Mouse (Mus musculus) megakaryocyte, embryonic 14.5 days (primary cell): ENCODE measurements around the gene Serpina6. TPM values are rescaled to one million over a fixed set of nuclear protein-coding genes. Genes with fewer than 3 reads are reported as not detected.

Experiments
- H3K27me3 ChIP-seq: replicated peaks from 2 replicates; pipeline ENCODE3; 2012; ENCODE audit warnings: inconsistent platforms
- H3K36me3 ChIP-seq: replicated peaks from 2 replicates; pipeline ENCODE3; 2012; ENCODE audit warnings: low read length, inconsistent platforms, mixed read lengths
- H3K4me1 ChIP-seq: 2 replicates; pipeline ENCODE4 v1.6.1; 2012; ENCODE audit warnings: inconsistent platforms
- H3K4me3 ChIP-seq: replicated peaks from 2 replicates; pipeline ENCODE3; 2012; ENCODE audit warnings: moderate library complexity, mild to moderate bottlenecking, inconsistent platforms
- H3K9me3 ChIP-seq: 2 replicates; pipeline ENCODE4 v1.6.1; 2012; ENCODE audit warnings: inconsistent platforms
- FLI1 ChIP-seq: IDR thresholded peaks from 2 replicates; pipeline ENCODE4 v1.6.1; 2012; ENCODE audit warnings: low read length, inconsistent platforms, mixed read lengths
- GATA1 ChIP-seq: IDR thresholded peaks from 3 replicates; pipeline ENCODE4 v1.6.1; 2012; ENCODE audit warnings: mixed read lengths, low read length, inconsistent platforms, borderline replicate concordance
- polyA plus RNA-seq: library from polyadenylated mRNA; stranded (reverse); fragments of >175 nt; gene quantifications from 2 replicates; pipeline ENCODE4 v1.2.3, GENCODE M21; 2012; ENCODE audit warnings: low replicate concordance; ENCODE audit not compliant: insufficient read depth

Serpina6 gene
- polyA plus RNA-seq, 1 experiment = not detected

DNA sequence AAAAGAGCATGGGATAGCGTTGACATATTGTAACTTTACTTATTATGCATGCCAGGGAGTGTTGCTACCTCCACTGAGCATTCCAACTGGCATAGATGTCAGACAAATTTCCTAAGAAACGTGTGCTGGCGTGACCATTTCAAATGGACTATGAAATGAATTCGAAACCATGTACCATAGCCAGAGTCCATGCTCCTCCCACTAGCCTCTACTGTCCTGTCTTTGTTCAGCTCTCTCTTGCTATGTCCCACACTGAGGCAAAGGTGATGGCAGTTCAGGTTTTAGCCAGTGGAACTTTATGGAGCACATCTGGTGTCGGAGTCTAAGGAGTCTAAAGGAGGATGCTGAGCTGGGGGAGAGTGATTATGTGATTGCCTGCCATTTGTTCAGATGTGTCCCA lies 3.1 kb upstream of the Serpina6 start:
- no peak for TF ChIP-seq FLI1
- TF ChIP-seq GATA1 = no peak
- Histone ChIP-seq H3K4me3 (no peak overlapping the region), H3K9me3 (peaks cover 8% of the 10 kb centered on the region; the same call in 1 of the 2 replicates), H3K36me3 (no peaks in the 10 kb centered on the region), H3K4me1 (no peaks in the 10 kb centered on the region), H3K27me3 (no peaks in the 10 kb centered on the region)

DNA sequence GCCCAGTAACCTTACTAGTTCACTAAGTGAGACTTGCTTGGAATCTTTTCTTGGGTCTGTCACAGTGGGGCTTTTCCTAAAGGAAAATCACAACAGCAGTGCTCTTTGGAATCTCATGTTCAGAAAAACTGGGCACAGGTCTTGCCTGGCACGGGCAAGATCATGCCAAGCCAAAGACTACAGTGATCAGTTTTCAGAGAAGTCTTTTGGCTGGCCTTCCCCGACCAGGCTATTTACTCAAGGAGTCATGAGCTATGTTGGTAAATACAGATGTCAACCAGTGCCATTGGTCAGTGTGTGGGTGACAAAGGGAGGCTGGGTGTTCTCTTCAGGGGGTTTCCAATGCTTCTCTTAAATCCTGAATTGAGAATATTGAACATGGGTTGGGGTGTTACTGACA lies 2.2 kb upstream of the Serpina6 start:
- Histone ChIP-seq H3K27me3 (no peaks in the 10 kb centered on the region), H3K4me3 (no peak overlapping the region), H3K4me1 (no peaks in the 10 kb centered on the region), H3K9me3 (peaks cover 8% of the 10 kb centered on the region; the same call in 1 of the 2 replicates), H3K36me3 (no peaks in the 10 kb centered on the region)
- TF ChIP-seq FLI1 = no peak
- no peak for TF ChIP-seq GATA1

DNA sequence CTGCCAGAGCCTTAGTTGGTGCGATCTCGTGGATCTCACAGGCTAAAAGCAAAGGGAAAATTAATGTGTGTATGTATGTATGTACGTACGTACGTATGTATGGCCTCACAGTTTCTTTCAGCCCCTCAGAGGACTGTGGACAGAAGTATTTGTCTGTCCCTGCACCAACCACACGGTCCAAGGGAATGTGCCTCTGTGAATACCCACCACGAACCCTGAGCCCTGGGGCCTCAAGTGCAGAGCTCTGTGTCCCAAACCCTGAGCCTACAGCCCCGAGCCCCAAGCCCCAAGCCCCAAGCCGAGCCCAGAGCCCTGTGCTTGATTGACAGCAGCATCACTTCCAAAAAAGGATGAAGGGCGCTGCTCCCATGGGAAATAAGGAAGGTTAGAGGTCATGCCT lies 979 bp upstream of the Serpina6 start:
- H3K4me1 ChIP-seq = no peaks in the 10 kb centered on the region
- H3K9me3 ChIP-seq = peaks cover 8% of the 10 kb centered on the region; the same call in 1 of the 2 replicates
- no peaks in the 10 kb centered on the region for H3K36me3 ChIP-seq
- no peaks in the 10 kb centered on the region for H3K27me3 ChIP-seq
- H3K4me3 ChIP-seq = no peak overlapping the region
- TF ChIP-seq GATA1 = no peak
- TF ChIP-seq FLI1 = no peak

DNA sequence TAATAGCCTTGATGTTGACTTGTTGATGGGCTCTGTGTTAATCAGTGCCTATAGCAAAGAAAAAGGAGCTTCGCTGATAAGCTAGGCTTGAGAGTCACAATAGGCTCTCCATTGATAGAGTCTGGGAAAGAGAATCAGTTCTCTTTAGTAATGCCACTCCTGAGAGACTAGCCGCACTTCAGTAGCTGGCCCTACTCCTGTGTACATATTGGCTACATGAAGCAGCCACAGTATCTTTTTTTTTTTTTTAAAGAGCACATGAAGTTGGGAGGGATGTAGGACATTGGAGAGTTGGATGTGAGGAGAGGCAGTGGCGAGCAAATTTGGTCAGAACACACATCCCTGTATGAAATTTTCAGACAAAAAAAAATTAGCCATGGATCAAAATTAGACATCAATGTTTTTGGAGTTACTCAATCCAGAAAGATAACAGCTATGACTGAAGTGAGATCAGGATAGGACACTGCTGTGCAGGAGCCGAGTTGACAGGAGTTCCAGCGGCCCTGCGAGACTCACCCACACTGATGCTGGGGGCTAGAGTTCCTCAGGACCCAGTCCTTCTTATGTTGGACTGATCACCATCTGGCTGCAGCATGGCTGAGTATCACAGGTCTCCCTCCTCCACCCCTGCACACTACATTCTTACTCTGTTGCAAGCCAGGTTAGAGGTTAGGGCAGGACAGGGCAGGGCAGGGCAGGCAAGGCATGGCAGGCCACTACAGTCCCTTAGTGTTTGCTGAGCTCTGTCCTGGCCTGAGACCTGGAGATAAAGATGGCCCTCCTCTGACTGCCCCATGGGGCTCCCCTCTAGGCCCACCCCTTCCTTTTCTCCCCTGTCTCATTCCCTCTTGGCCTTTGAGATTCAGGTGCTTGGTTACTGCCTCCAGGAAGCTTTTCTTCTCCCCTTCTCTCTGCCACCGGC lies 1.6 kb downstream of the Serpina6 start:
- Histone ChIP-seq H3K9me3 (peaks cover 8% of the 10 kb centered on the region; the same call in 1 of the 2 replicates), H3K4me3 (no peak overlapping the region), H3K27me3 (no peaks in the 10 kb centered on the region), H3K36me3 (no peaks in the 10 kb centered on the region), H3K4me1 (no peaks in the 10 kb centered on the region)
- TF ChIP-seq FLI1 = no peak
- TF ChIP-seq GATA1 = no peak

DNA sequence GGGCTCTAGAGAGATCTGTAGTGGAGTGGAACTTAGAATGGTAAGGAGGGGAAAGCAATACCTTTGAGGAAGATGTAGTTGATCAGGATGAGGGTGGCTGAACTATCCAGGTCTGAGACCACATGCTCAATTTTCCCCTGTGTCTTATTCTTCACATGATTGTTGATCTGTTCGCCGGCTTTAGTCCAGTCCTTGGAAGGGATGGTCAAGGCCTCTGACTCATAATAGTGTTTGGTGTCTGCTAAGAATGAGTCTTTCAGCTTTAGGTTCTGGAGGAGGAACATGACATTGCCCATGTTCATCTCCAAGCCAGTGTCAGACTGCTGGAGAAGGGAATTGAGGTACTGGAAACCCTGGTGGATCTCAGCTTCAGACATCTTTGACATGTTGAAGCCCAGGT lies 3.2 kb downstream of the Serpina6 start:
- no peak for TF ChIP-seq GATA1
- TF ChIP-seq FLI1 = no peak
- Histone ChIP-seq H3K36me3 (no peaks in the 10 kb centered on the region), H3K4me3 (no peak overlapping the region), H3K27me3 (no peaks in the 10 kb centered on the region), H3K9me3 (peaks cover 8% of the 10 kb centered on the region; the same call in 1 of the 2 replicates), H3K4me1 (no peaks in the 10 kb centered on the region)

DNA sequence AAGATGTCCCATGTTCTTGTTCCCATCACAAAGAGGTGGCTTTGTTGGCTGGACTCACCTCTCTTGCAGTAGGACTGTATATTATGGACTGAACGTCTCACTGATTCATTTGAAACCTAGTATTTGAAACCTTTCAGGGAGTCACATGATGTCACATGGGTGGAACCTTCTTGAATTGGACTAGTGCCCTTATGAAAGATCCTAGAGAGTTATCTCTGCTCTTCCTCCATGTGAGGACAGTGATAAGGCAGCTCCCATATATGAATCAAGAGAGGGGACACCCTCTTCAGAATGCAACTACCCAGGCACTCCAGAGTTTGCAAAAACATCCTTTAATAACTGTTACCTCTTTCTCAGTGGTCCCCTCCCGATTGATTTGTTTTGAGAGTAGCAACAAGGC lies 10.7 kb downstream of the Serpina6 start:
- no peak for TF ChIP-seq FLI1
- TF ChIP-seq GATA1 = no peak
- Histone ChIP-seq H3K4me3 (no peak overlapping the region), H3K27me3 (no peaks in the 10 kb centered on the region), H3K4me1 (no peaks in the 10 kb centered on the region), H3K36me3 (no peaks in the 10 kb centered on the region), H3K9me3 (no peaks in the 10 kb centered on the region)

DNA sequence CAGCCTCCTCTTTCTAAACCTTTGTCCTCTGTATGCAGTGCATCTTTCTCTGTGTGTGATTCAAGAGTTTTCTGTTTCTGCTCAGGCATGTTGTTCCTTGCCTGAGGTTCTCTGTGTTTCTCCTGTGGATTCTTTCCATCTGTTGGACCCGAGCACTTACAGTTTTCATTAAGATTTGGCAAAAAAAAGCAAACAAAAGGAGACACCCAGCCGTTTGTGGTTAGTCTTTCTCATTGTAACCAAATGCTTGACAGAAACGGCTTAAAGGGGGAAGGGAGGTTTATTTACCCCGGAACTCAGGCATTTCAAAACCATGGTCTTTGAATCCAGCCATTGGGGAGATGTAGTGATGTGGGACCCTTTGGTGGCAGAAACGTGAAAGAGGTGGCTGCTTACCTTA lies 12.4 kb downstream of the Serpina6 start:
- TF ChIP-seq FLI1 (no peak), GATA1 (no peak)
- Histone ChIP-seq H3K9me3 (no peaks in the 10 kb centered on the region), H3K4me3 (no peak overlapping the region), H3K4me1 (no peaks in the 10 kb centered on the region), H3K27me3 (no peaks in the 10 kb centered on the region), H3K36me3 (no peaks in the 10 kb centered on the region)

DNA sequence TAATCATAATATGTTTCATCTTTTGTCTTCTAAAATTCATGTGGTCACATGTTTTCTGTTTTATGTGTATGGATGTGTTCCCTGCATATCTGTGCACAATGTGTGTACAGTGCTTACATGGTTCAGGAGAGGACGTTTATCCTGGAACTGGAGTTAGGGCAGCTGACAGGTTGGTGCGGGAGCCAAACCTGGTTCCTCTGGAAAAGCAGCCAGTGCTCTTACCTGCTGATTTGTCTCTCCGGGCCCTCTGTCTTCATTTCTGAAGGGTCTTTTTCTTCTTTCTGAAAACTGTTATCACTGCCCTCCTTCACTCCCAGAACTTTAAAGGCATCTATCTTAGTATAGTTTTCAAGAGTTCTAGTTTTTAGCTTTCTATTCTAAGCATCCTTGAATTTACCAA lies 13.2 kb downstream of the Serpina6 start:
- TF ChIP-seq GATA1 = no peak
- TF ChIP-seq FLI1 = no peak
- Histone ChIP-seq H3K4me3 (no peak overlapping the region), H3K9me3 (no peaks in the 10 kb centered on the region), H3K36me3 (no peaks in the 10 kb centered on the region), H3K4me1 (no peaks in the 10 kb centered on the region), H3K27me3 (no peaks in the 10 kb centered on the region)

DNA sequence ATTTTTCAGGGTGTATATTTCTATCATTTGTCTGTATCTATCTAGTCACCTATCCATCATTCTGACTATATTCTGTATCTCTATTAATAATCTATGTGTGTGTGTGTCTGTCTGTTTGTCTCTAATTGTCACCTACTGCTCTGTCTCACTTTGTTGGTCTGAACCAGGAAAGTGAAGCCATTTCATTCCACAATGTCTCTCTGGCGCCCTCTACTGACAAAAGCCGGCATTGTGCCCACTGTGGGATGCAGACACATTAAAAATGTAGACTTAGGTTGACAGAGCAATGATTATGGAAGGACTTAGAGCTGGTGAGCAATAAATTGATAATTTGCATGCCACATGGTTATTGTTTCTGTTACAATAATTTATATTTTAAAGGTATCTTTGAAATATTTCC lies 13.7 kb downstream of the Serpina6 start:
- no peaks in the 10 kb centered on the region for H3K27me3 ChIP-seq
- no peak for TF ChIP-seq GATA1
- TF ChIP-seq FLI1 = no peak
- no peaks in the 10 kb centered on the region for H3K4me1 ChIP-seq
- H3K9me3 ChIP-seq = no peaks in the 10 kb centered on the region
- H3K4me3 ChIP-seq = no peak overlapping the region
- no peaks in the 10 kb centered on the region for H3K36me3 ChIP-seq

DNA sequence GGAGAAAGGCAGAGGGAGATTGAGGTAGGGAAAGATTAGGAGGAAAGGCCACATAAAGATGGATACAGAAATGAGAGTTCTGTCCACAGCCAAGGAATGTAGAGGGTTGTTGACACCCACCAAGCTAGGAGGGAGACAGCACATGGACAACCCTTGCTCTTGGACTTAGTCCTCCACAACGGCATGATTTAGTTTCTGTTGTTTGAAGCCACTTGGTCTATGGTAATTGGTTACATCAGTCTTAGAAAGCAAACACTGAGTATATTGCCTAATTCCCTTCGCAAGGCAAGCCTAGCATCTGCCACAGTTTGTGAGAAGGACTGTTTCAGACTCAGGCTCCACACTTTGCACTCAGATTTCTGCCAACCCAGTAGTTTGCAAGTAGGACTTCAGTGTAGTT lies 21.2 kb downstream of the Serpina6 start:
- H3K9me3 ChIP-seq = peaks cover 17% of the 10 kb centered on the region
- H3K27me3 ChIP-seq = no peaks in the 10 kb centered on the region
- TF ChIP-seq GATA1 (no peak), FLI1 (no peak)
- no peaks in the 10 kb centered on the region for H3K36me3 ChIP-seq
- H3K4me1 ChIP-seq = no peaks in the 10 kb centered on the region
- no peak overlapping the region for H3K4me3 ChIP-seq

DNA sequence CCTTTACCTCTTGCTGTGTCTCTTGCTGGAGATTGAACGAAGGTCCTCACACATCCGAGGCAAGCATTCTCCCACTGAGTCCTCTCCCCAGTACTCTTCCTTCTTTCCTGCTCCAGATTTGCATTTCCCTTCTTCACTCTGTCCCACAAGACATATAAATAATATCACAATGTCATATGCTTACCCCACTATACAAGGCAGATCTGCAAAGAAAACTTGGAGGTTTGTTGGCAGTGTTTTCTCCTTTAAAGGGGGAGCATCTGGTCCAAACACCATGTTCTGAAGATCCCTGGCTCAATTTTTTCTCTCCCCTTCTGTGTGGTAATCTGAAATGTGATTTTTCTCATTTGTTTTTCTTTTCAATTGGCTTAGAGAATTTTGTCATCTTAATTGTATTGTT lies 22.6 kb downstream of the Serpina6 start:
- H3K4me1 ChIP-seq = no peaks in the 10 kb centered on the region
- no peak overlapping the region for H3K4me3 ChIP-seq
- no peaks in the 10 kb centered on the region for H3K36me3 ChIP-seq
- H3K9me3 ChIP-seq = peaks cover 31% of the 10 kb centered on the region
- TF ChIP-seq GATA1 (no peak), FLI1 (no peak)
- no peaks in the 10 kb centered on the region for H3K27me3 ChIP-seq
